Mouse (Mus musculus): Measurements from ENCODE around the gene Tcp11.

DNA sequence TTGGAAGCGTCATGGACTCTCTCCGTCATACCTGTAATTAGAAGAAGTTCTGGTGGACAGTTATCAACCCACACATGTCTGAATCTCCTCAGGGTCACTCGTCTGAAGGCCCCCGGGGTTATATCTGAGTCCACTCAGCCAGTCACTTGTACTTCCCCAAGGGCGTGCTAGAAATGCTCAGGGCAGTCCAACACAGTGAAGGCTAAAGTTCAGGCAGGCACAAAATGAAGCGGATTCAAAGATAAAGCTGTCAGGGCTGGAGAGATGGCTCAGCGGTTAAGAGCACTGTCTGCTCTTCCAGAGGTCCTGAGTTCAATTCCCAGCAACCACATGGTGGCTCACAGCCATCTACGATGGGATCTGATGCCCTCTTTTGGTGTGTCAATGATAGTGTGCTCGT is 2.4 kb downstream of the Tcp11 start:
- TF ChIP-seq CTCF (IDR thresholded peaks at IDR 0.05): no peak
- no peak for TF ChIP-seq POLR2A (IDR thresholded peaks at IDR 0.05; ENCODE audit: insufficient read depth, low read depth, low read length)
- no peak for TF ChIP-seq EP300 (IDR thresholded peaks at IDR 0.05; ENCODE audit: insufficient read depth, low read depth, low read length)

Data from heart, adult 2 months (tissue).